Mouse (Mus musculus) gastrocnemius, adult 8-10 months (tissue): ENCODE measurements around the gene Fhl2. TPM values are rescaled to one million over a fixed set of nuclear protein-coding genes. Genes with fewer than 3 reads are reported as not detected.
"Not testable (repeated sequence)": the region's sequence is repeated elsewhere in the genome, so short reads cannot be mapped to it uniquely, and the experiment has no call there.

Experiments used
- DNase-seq, 2 experiments: peaks; one replicate each; pipeline ENCODE4 v3.0.0; 2022; ENCODE audit warnings: low spot score in 2 of 2
- total RNA-seq, 4 experiments: library from RNA; stranded (reverse); gene quantifications; 2 replicates each; pipeline ENCODE4 v1.2.4; 2022

The Fhl2 gene
- total RNA-seq, 4 experiments from 2014 or later = 2.8 to 6.0 (median 3.4) TPM

GRCm38 (mm10) chr1:43153538-43153937 lies 43.2 kb downstream of the Fhl2 start:
- DNase-seq = no peak

GRCm38 (mm10) chr1:43152626-43153025 lies 44.2 kb downstream of the Fhl2 start:
- DNase-seq = no peak

GRCm38 (mm10) chr1:43150225-43150624 lies 46.6 kb downstream of the Fhl2 start:
- DNase-seq = no peak

GRCm38 (mm10) chr1:43147474-43147873 lies 49.3 kb downstream of the Fhl2 start:
- no peak for DNase-seq

- DNase-seq = no peak
Observed at GRCm38 (mm10) chr1:43145388-43145787, 51.4 kb downstream of the Fhl2 start.

GRCm38 (mm10) chr1:43144338-43144906 lies 52.4 kb downstream of the Fhl2 start:
- DNase-seq = no peak

- DNase-seq = no peak
Observed at GRCm38 (mm10) chr1:43143791-43144190, 53.0 kb downstream of the Fhl2 start.

GRCm38 (mm10) chr1:43143284-43143683 lies 53.5 kb downstream of the Fhl2 start:
- DNase-seq = no peak

GRCm38 (mm10) chr1:43142849-43143248 lies 53.9 kb downstream of the Fhl2 start:
- DNase-seq = no peak

- DNase-seq = no peak
Observed at GRCm38 (mm10) chr1:43141555-43141961, 55.2 kb downstream of the Fhl2 start.

GRCm38 (mm10) chr1:43139587-43140266 lies 57.1 kb downstream of the Fhl2 start:
- peak; percentile 62 to 69 for DNase-seq

- no peak for DNase-seq
Observed at GRCm38 (mm10) chr1:43138268-43138812, 58.4 kb downstream of the Fhl2 start.

GRCm38 (mm10) chr1:43137334-43137733 lies 59.5 kb downstream of the Fhl2 start:
- DNase-seq = no peak

- DNase-seq = not testable (repeated sequence)
Observed at GRCm38 (mm10) chr1:43136488-43137029, 60.2 kb downstream of the Fhl2 start.

GRCm38 (mm10) chr1:43131591-43131990 lies 65.2 kb downstream of the Fhl2 start:
- no peak for DNase-seq

GRCm38 (mm10) chr1:43130219-43130981 lies 66.4 kb downstream of the Fhl2 start:
- no peak for DNase-seq

- DNase-seq = no peak
Observed at GRCm38 (mm10) chr1:43127820-43128610, 68.8 kb downstream of the Fhl2 start.

GRCm38 (mm10) chr1:43127196-43127595 lies 69.6 kb downstream of the Fhl2 start:
- DNase-seq = no peak

- no peak for DNase-seq
Observed at GRCm38 (mm10) chr1:43124726-43125125, 72.1 kb downstream of the Fhl2 start.

- DNase-seq = no peak
Observed at GRCm38 (mm10) chr1:43122616-43123015, 74.2 kb downstream of the Fhl2 start.

- DNase-seq = no peak
Observed at GRCm38 (mm10) chr1:43120950-43121349, 75.8 kb downstream of the Fhl2 start.
